Mouse (Mus musculus): ENCODE results near the gene Rex1bd. TPM values are rescaled to one million over a fixed set of nuclear protein-coding genes. Genes with fewer than 3 reads are reported as not detected.

Rex1bd gene
- total RNA-seq, 2 experiments from 2014 or later, result 155 to 174 TPM

DNA sequence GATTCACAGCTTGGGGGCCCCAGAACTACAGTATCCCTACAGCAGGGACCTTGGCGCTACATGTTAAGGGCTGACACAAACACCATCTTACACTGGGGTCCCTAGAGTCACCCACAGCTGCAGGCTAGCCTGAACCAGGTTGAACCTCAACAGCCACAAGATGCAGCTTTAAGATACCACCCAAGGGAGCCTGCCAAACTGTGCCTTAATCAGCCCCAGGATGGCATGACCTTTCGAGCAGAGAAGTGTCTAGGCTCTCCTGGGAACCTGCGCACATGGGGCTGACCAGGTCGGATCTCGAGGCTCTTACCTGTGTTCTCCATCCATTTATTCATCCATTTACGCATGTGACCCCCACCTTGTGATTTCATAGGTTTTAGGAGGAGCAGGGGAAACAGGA lies 48.7 kb downstream of the Rex1bd start:
- DNase-seq (ENCODE audit: low spot score in 2 of 2), result no peak

DNA sequence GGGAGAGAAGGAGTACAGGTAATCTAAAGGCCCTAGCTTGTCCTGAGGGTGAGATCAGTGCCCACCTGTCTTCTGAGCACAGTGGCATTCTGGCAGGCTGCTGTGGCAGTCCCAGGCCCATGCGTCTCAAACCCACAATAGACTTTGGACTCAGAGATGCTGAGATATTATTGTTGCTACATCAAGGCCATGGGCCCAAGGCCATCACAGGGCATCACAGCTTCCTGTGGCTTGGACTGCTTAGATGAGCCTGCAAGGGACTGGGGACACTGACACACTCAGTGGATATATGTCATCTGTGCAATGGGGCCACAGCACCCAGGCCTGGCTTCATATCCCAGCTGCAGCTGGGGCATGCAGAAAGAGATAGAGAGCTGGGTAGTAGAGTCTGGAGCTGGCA lies 49.6 kb downstream of the Rex1bd start:
- no peak for DNase-seq (ENCODE audit: low spot score in 2 of 2)

Other genes starting within 250 kb of the Rex1bd start
- gene Homer3, start 223.9 kb downstream of the Rex1bd start, total RNA-seq (2021), result 10 to 100 TPM; 18.5 to 19.8 TPM
- gene Ddx49, start 204.3 kb downstream of the Rex1bd start, total RNA-seq (2021), result 10 to 100 TPM; 63.9 to 70.5 TPM
- gene Cope, start 204.2 kb downstream of the Rex1bd start, total RNA-seq (2021), result 100 to 1,000 TPM; 185 to 205 TPM
- 1 to 10 TPM; 2.0 to 2.5 TPM for gene Cers1, start 191.0 kb downstream of the Rex1bd start, total RNA-seq (2021)
- not detected for gene Gdf1, start 176.9 kb downstream of the Rex1bd start, total RNA-seq (2021)
- 10 to 100 TPM; 64.0 to 70.2 TPM for gene Upf1, start 153.5 kb downstream of the Rex1bd start, total RNA-seq (2021)
- under 1 TPM in 1 of 2 experiments, not detected in 1; 0.35 TPM for gene Comp, start 133.2 kb downstream of the Rex1bd start, total RNA-seq (2021)
- 10 to 100 TPM; 19.3 to 22.3 TPM for gene Crtc1, start 67.2 kb downstream of the Rex1bd start, total RNA-seq (2021)
- gene Klhl26, start 29.8 kb downstream of the Rex1bd start, total RNA-seq (2021), result 10 to 100 TPM; 26.0 to 27.0 TPM
- gene Tmem59l, start 19.4 kb downstream of the Rex1bd start, total RNA-seq (2021), result 10 to 100 TPM; 20.4 to 26.4 TPM
- gene Crlf1, start 13.6 kb downstream of the Rex1bd start, total RNA-seq (2021), result 1 to 10 TPM in 1 of 2 experiments, under 1 TPM in 1; 0.74 to 1.6 TPM
- 1,000 to 10,000 TPM; 1,449 to 1,570 TPM for gene Uba52, start 4.0 kb upstream of the Rex1bd start, total RNA-seq (2021)
- 100 to 1,000 TPM; 257 to 332 TPM for gene Fkbp8, start 21.0 kb upstream of the Rex1bd start, total RNA-seq (2021)
- gene Kxd1, start 21.2 kb upstream of the Rex1bd start, total RNA-seq (2021), result 10 to 100 TPM; 68.1 to 76.3 TPM
- 10 to 100 TPM; 23.1 to 26.6 TPM for gene Ell, start 32.7 kb upstream of the Rex1bd start, total RNA-seq (2021)
- 100 to 1,000 TPM; 115 to 165 TPM for gene Isyna1, start 87.6 kb upstream of the Rex1bd start, total RNA-seq (2021)
- gene Ssbp4, start 102.1 kb upstream of the Rex1bd start, total RNA-seq (2021), result 10 to 100 TPM; 78.5 to 86.9 TPM
- gene Lrrc25, start 109.4 kb upstream of the Rex1bd start, total RNA-seq (2021), result 1 to 10 TPM; 1.4 to 3.0 TPM
- gene Gdf15, start 125.7 kb upstream of the Rex1bd start, total RNA-seq (2021), result 1 to 10 TPM; 2.2 to 6.4 TPM
- gene Pgpep1, start 153.6 kb upstream of the Rex1bd start, total RNA-seq (2021), result 100 to 1,000 TPM; 101 to 153 TPM
- 10 to 100 TPM; 73.2 to 75.9 TPM for gene Lsm4, start 166.5 kb upstream of the Rex1bd start, total RNA-seq (2021)
- gene Jund, start 192.2 kb upstream of the Rex1bd start, total RNA-seq (2021), result 100 to 1,000 TPM; 228 to 252 TPM
- under 1 TPM in 1 of 2 experiments, not detected in 1; 0.10 TPM for gene Iqcn, start 196.7 kb upstream of the Rex1bd start, total RNA-seq (2021)
- gene Gm3336, start 211.8 kb upstream of the Rex1bd start, total RNA-seq (2021), result under 1 TPM in 1 of 2 experiments, not detected in 1; 0.53 TPM
- under 1 TPM; 0.42 to 0.86 TPM for gene Pde4c, start 217.0 kb upstream of the Rex1bd start, total RNA-seq (2021)
- gene Rab3a, start 247.9 kb upstream of the Rex1bd start, total RNA-seq (2021), result 10 to 100 TPM; 52.4 to 60.4 TPM